Mouse (Mus musculus) bone marrow macrophage, adult 2 months (primary cell): ENCODE data around the gene Neurod4.

Source experiments
- CTCF ChIP-seq: IDR thresholded peaks from 2 replicates; pipeline ENCODE4 v1.5.1; 2012; ENCODE audit warnings: low read depth, mild to moderate bottlenecking, low read length, moderate library complexity
- POLR2A ChIP-seq: IDR thresholded peaks from 2 replicates; pipeline ENCODE4 v1.6.1; 2012; ENCODE audit warnings: mild to moderate bottlenecking, low read depth, low read length, borderline replicate concordance

DNA sequence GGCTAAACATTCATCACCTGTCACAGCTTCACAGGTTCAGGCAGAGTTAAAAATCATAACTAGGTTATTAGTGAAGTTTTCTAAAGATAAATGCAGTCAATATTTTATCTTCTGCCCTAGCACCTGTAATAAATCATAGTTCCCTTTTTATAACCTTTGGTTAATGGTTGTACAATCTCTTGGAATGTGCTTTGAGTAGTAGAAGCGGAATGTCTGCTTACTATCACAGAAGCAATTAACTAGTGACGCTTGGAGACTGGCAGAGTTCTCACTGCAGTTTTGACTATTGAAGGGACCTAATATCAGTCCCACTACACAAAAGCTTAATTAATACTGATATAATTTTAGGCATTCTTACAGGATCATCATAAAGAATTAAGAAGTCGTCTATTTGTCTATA, 55.0 kb downstream of the Neurod4 start:
- no peak for TF ChIP-seq CTCF
- no peak for TF ChIP-seq POLR2A
